Mouse (Mus musculus): ENCODE data around the gene Ecm2.

GRCm38 (mm10) chr13:49479399-49479798 is 25.2 kb upstream of the Ecm2 start:
- TF ChIP-seq CTCF (IDR thresholded peaks at IDR 0.05; ENCODE audit: borderline replicate concordance, insufficient read depth, low read length), result no peak
- TF ChIP-seq POLR2A (IDR thresholded peaks at IDR 0.05; ENCODE audit: low read depth, low read length), result no peak

All from embryonic fibroblast, embryonic 13.5 days (primary cell).